Mouse (Mus musculus) testis, adult 2 months (tissue): ENCODE results near the gene Mrm3. TPM values are rescaled to one million over a fixed set of nuclear protein-coding genes. Genes with fewer than 3 reads are reported as not detected.

Experiments
- H3K27ac ChIP-seq: fragments of 200-500 bp; 2 replicates; pipeline ENCODE4 v1.5.1; 2012; ENCODE audit warnings: low read depth, low read length; ENCODE audit not compliant: control insufficient read depth, insufficient read depth
- H3K27me3 ChIP-seq: fragments of 200-500 bp; 2 replicates; pipeline ENCODE4 v1.6.1; 2012; ENCODE audit warnings: mild to moderate bottlenecking, low read length, moderate library complexity; ENCODE audit not compliant: control insufficient read depth, insufficient read depth
- H3K36me3 ChIP-seq: fragments of 200-500 bp; 2 replicates; pipeline ENCODE4 v1.6.1; 2012; ENCODE audit warnings: mild to moderate bottlenecking, low read length; ENCODE audit not compliant: control insufficient read depth, insufficient read depth
- H3K4me1 ChIP-seq: fragments of 200-500 bp; 2 replicates; pipeline ENCODE4 v1.6.1; 2012; ENCODE audit warnings: low read length; ENCODE audit not compliant: control insufficient read depth, insufficient read depth
- H3K4me3 ChIP-seq: fragments of 200-500 bp; 2 replicates; pipeline ENCODE4 v1.5.1; 2012; ENCODE audit warnings: low read depth, mild to moderate bottlenecking, low read length, moderate library complexity, mixed read lengths; ENCODE audit not compliant: control insufficient read depth
- CTCF ChIP-seq: fragments of 200-500 bp; IDR thresholded peaks from 2 replicates; pipeline ENCODE4 v1.5.1; 2012; ENCODE audit warnings: low read depth, mild to moderate bottlenecking, inconsistent platforms, low read length, moderate library complexity; ENCODE audit not compliant: control insufficient read depth, insufficient read depth, insufficient replicate concordance
- POLR2A ChIP-seq: fragments of 200-500 bp; IDR thresholded peaks from 2 replicates; pipeline ENCODE4 v1.6.1; 2012; ENCODE audit warnings: low read depth, mild to moderate bottlenecking, inconsistent platforms, low read length, moderate library complexity; ENCODE audit not compliant: control insufficient read depth
- polyA plus RNA-seq: library from polyadenylated mRNA; depleted of rRNA; stranded (reverse); fragments of >200 nt; gene quantifications from 2 replicates; pipeline ENCODE4 v1.2.3, GENCODE M21; 2012

Mrm3 gene
- polyA plus RNA-seq, 1 experiment, result 4.3 TPM

GRCm38 (mm10) chr11:76236136-76236535 lies 7.4 kb upstream of the Mrm3 start:
- no peak overlapping the region for H3K4me3 ChIP-seq
- no peak for TF ChIP-seq CTCF
- no peak for TF ChIP-seq POLR2A
- no peak overlapping the region for H3K27ac ChIP-seq
- no peaks in the 10 kb centered on the region for H3K27me3 ChIP-seq
- no peaks in the 10 kb centered on the region for H3K4me1 ChIP-seq
- no peaks in the 10 kb centered on the region; the same call in none of the 2 replicates for H3K36me3 ChIP-seq

- TF ChIP-seq CTCF (no peak), POLR2A (no peak)
- peaks cover 8% of the 10 kb centered on the region for H3K4me1 ChIP-seq
- no peaks in the 10 kb centered on the region; the same call in none of the 2 replicates for H3K36me3 ChIP-seq
- H3K27me3 ChIP-seq, result no peaks in the 10 kb centered on the region
- no peak overlapping the region for H3K27ac ChIP-seq
- H3K4me3 ChIP-seq, result no peak overlapping the region
These were observed 3.8 kb upstream of the Mrm3 start for GRCm38 (mm10) chr11:76239750-76240149.

DNA sequence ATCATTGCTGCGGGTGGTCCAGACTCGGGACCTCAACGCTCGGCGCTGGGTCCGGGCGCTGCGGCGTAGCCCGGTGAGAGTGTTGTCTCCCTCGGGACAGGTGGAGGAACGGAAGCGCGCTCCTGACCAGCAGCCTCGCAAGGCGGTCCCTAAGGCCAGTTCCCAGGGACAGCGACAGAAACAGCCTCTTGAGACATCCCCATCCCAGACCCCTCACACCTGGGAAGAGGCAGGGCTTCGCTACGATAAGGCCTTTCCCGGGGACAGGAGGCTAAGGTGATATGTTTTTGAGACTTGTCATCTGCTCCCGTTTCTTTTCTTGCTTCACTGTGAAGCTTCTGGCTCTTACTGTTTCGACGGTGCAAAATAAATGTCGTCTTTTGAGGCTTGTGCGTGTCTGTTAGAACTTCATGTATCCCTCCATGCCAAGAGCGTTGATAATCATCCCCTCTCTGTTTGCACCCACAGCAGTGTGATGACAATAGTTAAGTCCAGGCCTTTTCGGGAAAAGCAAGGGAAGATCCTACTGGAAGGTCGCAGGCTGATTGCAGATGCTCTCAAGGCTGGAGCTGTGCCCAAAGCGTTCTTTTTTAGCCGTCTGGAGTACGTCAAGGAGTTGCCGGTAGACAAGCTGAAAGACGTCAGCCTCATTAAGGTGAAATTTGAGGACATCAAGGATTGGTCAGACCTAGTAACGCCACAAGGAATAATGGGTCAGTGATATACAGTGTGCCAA lies 464 bp downstream of the Mrm3 start:
- Histone ChIP-seq H3K4me3 (peak overlapping the region; percentile 100), H3K27ac (peak overlapping the region; percentile 74), H3K27me3 (no peaks in the 10 kb centered on the region), H3K36me3 (peaks cover 1% of the 10 kb centered on the region; the same call in 1 of the 2 replicates), H3K4me1 (peaks cover 8% of the 10 kb centered on the region)
- TF ChIP-seq POLR2A (no peak), CTCF (no peak)

- TF ChIP-seq CTCF (no peak), POLR2A (no peak)
These were observed 2.9 kb downstream of the Mrm3 start for GRCm38 (mm10) chr11:76246439-76246838.

GRCm38 (mm10) chr11:76247239-76247638 lies 3.7 kb downstream of the Mrm3 start:
- TF ChIP-seq CTCF (no peak), POLR2A (no peak)
- Histone ChIP-seq H3K27ac (no peak overlapping the region), H3K36me3 (peaks cover 1% of the 10 kb centered on the region; the same call in 1 of the 2 replicates), H3K27me3 (no peaks in the 10 kb centered on the region), H3K4me3 (no peak overlapping the region), H3K4me1 (peaks cover 8% of the 10 kb centered on the region)

More at GRCm38 (mm10) chr11:76246439-76246838, 2.9 kb downstream of the Mrm3 start:
- no peak overlapping the region for H3K27ac ChIP-seq
- H3K36me3 ChIP-seq, result peaks cover 1% of the 10 kb centered on the region; the same call in 1 of the 2 replicates
- H3K4me3 ChIP-seq, result no peak overlapping the region
- no peaks in the 10 kb centered on the region for H3K27me3 ChIP-seq
- peaks cover 8% of the 10 kb centered on the region for H3K4me1 ChIP-seq

GRCm38 (mm10) chr11:76252036-76252435 lies 8.5 kb downstream of the Mrm3 start:
- no peak overlapping the region for H3K27ac ChIP-seq
- no peaks in the 10 kb centered on the region for H3K27me3 ChIP-seq
- no peaks in the 10 kb centered on the region for H3K4me1 ChIP-seq
- TF ChIP-seq CTCF (no peak), POLR2A (no peak)
- peaks cover 1% of the 10 kb centered on the region; the same call in 1 of the 2 replicates for H3K36me3 ChIP-seq
- no peak overlapping the region for H3K4me3 ChIP-seq

DNA sequence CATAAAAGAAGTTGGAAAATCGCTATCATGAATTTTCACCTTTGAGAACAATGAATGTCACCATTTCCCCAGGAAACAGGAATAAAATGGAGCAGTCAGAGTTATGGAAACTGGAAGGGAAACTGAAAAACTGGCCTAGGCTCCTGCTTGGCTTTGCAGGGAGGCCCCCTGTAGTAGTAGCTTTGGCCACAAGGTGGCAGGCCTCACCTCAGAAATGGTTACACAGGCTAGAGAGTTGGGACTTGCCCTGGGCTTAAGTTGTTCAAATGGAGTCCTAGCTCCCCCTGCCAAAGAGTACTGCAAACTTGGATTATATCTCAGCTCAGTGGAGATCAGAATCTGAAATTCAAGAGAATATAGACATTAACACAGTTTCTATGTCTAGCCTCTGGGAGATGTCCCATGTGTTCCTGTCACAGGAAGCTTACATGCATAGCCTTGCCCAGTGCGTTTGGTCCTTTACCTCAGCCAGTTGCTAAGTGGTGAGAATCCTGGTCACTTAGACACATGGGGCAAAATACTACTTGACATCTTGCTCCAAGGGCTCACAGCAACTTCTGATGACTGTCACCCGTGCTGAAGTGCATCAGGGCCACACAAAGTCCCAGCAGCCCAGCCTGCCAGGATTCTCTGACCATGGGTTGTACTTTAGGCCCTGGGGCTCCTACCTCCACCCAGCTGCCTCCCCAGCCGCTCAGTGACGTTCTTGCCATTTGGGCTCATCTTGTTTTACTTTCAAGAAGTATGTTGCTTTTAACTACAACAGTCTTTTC lies 9.8 kb downstream of the Mrm3 start:
- Histone ChIP-seq H3K4me1 (no peaks in the 10 kb centered on the region), H3K36me3 (no peaks in the 10 kb centered on the region), H3K27me3 (no peaks in the 10 kb centered on the region), H3K4me3 (no peak overlapping the region), H3K27ac (no peak overlapping the region)
- TF ChIP-seq CTCF (peak; percentile 79; the same call in 1 of the 2 replicates), POLR2A (no peak)
